In the genomic region with DNA sequence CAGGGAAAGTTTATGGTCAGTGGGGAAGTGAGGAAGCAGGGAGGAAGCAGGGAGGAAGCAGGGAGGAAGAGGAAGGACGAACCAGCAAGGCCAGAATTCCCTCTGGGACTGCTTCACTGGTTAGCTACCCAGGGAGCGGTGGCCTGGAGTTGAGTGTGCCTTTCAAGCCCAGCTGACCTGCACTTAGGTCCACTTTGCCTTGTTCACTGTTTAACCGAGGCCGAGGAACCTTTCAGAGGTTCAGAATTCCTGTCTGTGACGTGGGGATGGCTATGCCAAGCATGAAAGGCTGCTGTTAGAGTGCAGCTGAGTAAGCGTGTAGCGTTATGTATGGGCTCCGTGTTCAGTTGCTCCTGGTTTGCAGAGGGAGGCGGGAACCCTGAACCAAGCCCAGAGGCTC, we compare ENCODE assay signal across 27 mouse cellular contexts. TPM values are rescaled to one million over a fixed set of nuclear protein-coding genes. Genes with fewer than 3 reads are reported as not detected.
DNase-seq lines count a peak whose midpoint lies in the region; TF ChIP-seq lines count a peak whose summit lies in the region.
"Had no signal": no experiment of that assay in that cellular context is flagged by ENCODE, and none has a peak within 500 bp of the region (broad histone marks: within the 10 kb centered on the region; RNA-seq: fewer than 3 reads in every experiment).

No protein-coding gene starts in this region.

- peak overlapping the region; percentile 77; the same call in 1 of the 2 replicates for H3K27ac ChIP-seq in layer of hippocampus, adult 2 months
- H3K27ac ChIP-seq: embryonic facial prominence, embryonic 10.5 days; heart, embryonic 13.5 days; kidney, postnatal 0 days had no signal

- peak; percentile 87 for DNase-seq in heart, adult 11 months
- DNase-seq in heart, adult 9 months (ENCODE audit: low spot score in 2 of 2), result no peak
- DNase-seq in layer of hippocampus, adult 2 months (ENCODE audit: low spot score in 2 of 2), result no peak
- DNase-seq in layer of hippocampus, adult 18-20 months (ENCODE audit: low spot score in 2 of 2), result no peak
- DNase-seq in kidney, postnatal 10 days, result peak; percentile 45
- DNase-seq in kidney, postnatal 25 days, result peak; percentile 45 to 75
- no peak for DNase-seq in urinary bladder, postnatal 14 days (ENCODE audit: low spot score)
- DNase-seq: adrenal gland, postnatal 36 days; B cell, adult 2 months; cerebellum, adult 9-11 months; gastrocnemius, postnatal 10 days; heart, adult 18-20 months; heart, postnatal 14 days; layer of hippocampus, adult 9-11 months; lung, postnatal 4 days; right cerebral cortex, postnatal 4 days; thymus, postnatal 25 days had no signal

- no peak overlapping the region for H3K4me3 ChIP-seq in layer of hippocampus, adult 2 months
- H3K4me3 ChIP-seq: embryonic facial prominence, embryonic 10.5 days; heart, embryonic 13.5 days; hindbrain, embryonic 12.5 days; neural tube, embryonic 13.5 days had no signal

- no peak for TF ChIP-seq CTCF in layer of hippocampus, adult 2 months (conservative IDR thresholded peaks at IDR 0.05)

RNA-seq across cellular contexts. Expression of a gene that starts 54.2 kb away (rescaled TPM):
- not detected for total RNA-seq in layer of hippocampus, adult 2 months (2021)
- not detected for total RNA-seq in layer of hippocampus, adult 18-20 months (2021)
- total RNA-seq: adrenal gland, adult 18-20 months; adrenal gland, postnatal 36 days; CH12.LX; gastrocnemius, postnatal 10 days; heart, adult 18-20 months; heart, postnatal 14 days; left cerebral cortex, adult 18-20 months; liver, adult 2 months; megakaryocyte-erythroid progenitor cell, adult 5-6 weeks had no signal

Comparison
In these comparisons a context has a peak if more than half of its experiments do, and no peak if none do; other contexts are left out.
1. DNase-seq: peak in heart, adult 11 months (single experiment), kidney, postnatal 10 days (single experiment) and kidney, postnatal 25 days (2 of 2); none in heart, adult 9 months (0 of 2), layer of hippocampus, adult 2 months (0 of 2), layer of hippocampus, adult 18-20 months (0 of 2) and urinary bladder, postnatal 14 days (single experiment).